Mouse (Mus musculus): ENCODE measurements around the gene Ap5s1.
"Not testable (repeated sequence)": the region's sequence is repeated elsewhere in the genome, so short reads cannot be mapped to it uniquely, and the experiment has no call there.

Gene Ap5s1

GRCm38 (mm10) chr2:131223569-131223968 is 16.7 kb downstream of the Ap5s1 start:
- DNase-seq: no peak

- no peak for DNase-seq
These were observed 18.3 kb downstream of the Ap5s1 start for GRCm38 (mm10) chr2:131225178-131225577.

- DNase-seq: not testable (repeated sequence)
These were observed 19.8 kb downstream of the Ap5s1 start for GRCm38 (mm10) chr2:131226669-131227068.

- no peak for DNase-seq
These were observed 20.4 kb downstream of the Ap5s1 start for GRCm38 (mm10) chr2:131227243-131227642.

GRCm38 (mm10) chr2:131232558-131232957 is 25.7 kb downstream of the Ap5s1 start:
- no peak for DNase-seq

GRCm38 (mm10) chr2:131233307-131234126 is 26.6 kb downstream of the Ap5s1 start, which contains the start of gene Mavs:
Mavs (plus strand) TSS chr2:131234063.
- peak; percentile 91 for DNase-seq

GRCm38 (mm10) chr2:131234127-131234650 is 27.3 kb downstream of the Ap5s1 start:
- no peak for DNase-seq

GRCm38 (mm10) chr2:131234970-131235635 is 28.2 kb downstream of the Ap5s1 start:
- no peak for DNase-seq

- DNase-seq: no peak
These were observed 35.3 kb downstream of the Ap5s1 start for GRCm38 (mm10) chr2:131242180-131242579.

- DNase-seq: no peak
These were observed 36.1 kb downstream of the Ap5s1 start for GRCm38 (mm10) chr2:131242929-131243328.

- DNase-seq: no peak
These were observed 46.9 kb downstream of the Ap5s1 start for GRCm38 (mm10) chr2:131253681-131254328.

GRCm38 (mm10) chr2:131254329-131254713 is 47.4 kb downstream of the Ap5s1 start:
- DNase-seq: no peak

GRCm38 (mm10) chr2:131255738-131256137 is 48.9 kb downstream of the Ap5s1 start:
- DNase-seq: no peak

GRCm38 (mm10) chr2:131258693-131259092 is 51.8 kb downstream of the Ap5s1 start:
- no peak for DNase-seq

- DNase-seq: no peak
These were observed 53.8 kb downstream of the Ap5s1 start for GRCm38 (mm10) chr2:131260544-131261307.

- no peak for DNase-seq
These were observed 54.8 kb downstream of the Ap5s1 start for GRCm38 (mm10) chr2:131261481-131262212.

GRCm38 (mm10) chr2:131262213-131262672 is 55.4 kb downstream of the Ap5s1 start, which contains the start of gene Pank2:
Pank2 (plus strand) TSS chr2:131262495.
- peak; percentile 96 for DNase-seq
